Mouse (Mus musculus) urinary bladder, postnatal 4 days (tissue): Measurements from ENCODE around the gene Mospd3.

Experiments used
- DNase-seq, 2 experiments: peaks; one replicate each; pipeline ENCODE4 v3.0.0; 2021 to 2022; ENCODE audit warnings: low spot score in 2 of 2

The Mospd3 gene

DNA sequence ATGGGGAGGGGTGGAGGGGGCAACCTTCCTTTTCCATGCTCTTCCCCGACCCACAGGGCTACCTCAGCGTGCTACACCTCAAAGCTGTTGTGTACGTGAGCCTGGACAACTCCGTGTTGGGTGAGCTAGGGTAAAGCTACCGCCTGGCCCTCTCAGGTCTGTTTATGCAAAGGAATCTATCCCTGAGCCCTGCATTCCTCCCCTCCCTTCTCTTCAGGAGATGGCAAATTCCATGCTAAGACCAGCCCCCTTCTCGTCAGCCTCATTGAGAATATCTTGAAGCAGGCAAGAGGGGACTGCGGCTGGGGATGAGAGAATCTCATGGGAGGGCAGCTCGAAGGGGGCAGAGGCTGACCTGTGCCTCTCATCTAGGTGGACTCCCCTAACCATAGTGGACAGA, 18.2 kb downstream of the Mospd3 start:
- no peak for DNase-seq

DNA sequence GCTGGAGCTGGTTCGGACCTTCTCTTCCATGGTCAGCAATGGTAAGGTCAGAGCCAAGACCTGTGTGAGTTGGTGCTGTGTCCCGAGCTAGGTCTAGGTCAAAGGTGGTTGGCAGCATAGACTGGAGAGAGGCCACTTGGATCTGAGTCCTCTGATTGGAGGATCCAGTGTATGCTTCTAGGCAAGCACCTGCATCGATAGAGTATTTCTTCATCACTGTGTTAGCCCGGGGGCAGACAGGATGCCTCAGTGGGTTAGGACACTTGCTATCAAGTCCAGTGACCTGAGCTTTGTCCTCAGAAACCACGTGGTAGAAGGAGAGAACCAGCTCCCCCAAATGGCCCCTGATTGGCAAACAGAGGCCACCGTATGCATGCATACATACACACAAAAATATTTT, 20.6 kb downstream of the Mospd3 start:
- DNase-seq = no peak

DNA sequence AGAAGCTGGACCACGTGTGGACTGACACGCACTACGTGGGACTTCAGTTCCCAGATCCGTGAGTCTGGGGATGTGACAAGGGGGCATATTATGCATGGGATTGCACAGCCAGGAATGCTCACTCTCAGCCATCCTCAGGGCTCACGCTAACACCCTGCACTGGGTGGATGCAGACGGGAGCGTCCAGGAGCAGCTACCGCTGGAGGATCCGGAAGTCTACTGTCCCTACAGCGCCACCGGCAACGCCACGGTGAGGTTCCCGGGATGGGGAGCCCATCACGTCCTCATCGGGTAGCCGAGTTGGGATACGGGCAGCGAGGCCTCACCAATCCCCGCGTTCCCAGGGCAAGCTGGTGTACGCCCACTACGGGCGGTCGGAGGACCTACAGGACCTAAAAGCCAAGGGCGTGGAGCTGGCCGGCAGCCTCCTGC, 26.4 kb downstream of the Mospd3 start:
- no peak for DNase-seq

DNA sequence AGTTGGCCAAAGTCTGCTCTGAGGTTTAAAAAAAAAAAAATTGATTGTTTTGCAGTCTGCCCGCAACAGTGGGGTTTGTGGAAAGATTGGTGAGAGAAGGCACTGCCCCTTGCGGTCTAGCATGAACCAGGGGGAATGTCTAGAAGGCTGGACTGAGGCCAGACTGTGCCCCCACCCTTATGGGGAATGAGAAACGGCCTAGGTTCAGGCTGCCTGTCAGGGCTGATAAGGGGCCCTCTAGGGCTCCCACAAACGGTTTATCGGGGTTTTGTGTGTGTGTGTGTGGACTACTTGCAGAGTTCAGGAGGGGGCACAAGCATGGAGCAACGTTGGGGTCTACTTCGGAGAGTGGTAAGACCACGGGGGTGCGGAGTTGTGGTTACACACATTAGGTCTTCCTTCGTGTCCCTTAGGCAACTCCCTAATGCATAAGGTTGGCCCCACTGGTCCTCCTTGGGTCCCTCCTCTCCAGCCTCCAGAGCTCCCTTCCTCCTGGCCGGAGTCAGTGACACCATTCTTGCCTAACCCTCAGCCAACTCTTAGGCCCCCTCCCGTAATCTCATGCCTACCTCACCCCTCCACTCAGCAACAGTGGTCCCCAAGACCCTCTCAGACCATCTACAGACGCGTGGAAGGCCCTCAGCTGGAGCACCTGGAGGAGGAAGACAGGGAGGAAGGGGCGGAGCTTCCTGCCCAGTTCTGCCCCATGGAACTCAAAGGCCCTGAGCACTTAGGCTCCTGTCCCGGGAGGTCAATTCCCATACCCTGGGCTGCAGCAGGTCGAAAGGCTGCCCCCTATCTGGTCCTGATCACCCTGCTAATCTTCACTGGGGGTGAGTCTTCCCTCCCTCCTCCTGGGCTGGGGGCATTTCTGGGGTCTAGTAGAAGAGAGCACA, 29.9 kb downstream of the Mospd3 start:
- no peak for DNase-seq

DNA sequence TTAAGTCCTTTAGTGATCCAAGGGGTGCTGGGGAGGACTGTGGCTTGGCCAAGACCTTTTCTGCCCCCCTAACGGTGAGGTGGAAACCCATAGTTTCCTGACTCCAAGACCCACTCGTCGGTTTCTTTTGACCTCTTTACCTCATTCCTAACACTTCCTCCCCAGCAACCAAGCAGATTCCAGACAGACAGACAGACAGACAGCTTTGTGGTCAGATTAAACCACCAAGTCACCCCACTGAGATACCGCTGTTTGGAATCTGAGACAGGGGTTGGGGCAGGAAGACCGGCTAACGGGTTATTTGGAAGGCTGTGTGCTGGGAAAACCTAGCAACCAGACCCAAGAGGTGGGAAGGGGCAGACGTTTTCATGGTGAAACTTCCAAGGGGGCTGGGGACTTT, 30.7 kb downstream of the Mospd3 start:
- no peak for DNase-seq

DNA sequence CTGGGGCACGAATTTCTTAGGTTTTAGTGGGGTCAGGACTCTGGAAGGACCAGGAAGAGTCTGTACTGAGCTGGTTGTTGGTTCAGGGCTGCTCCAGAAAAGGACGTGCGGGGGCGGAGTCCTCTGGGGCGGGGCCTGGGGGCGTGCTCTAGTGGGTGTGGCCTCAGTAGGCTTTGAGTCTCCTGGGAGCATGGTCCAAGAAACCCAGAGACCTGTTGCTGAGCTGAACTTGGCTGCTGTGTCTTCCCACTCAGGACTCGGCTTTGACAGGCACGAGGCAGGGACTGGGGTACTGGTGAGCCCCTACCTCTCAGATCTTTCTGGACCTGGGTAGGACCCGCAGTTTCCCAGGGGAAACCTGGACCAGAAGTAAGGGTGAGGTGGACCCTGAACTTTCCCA, 31.2 kb downstream of the Mospd3 start, which contains the start of gene Tfr2:
Tfr2 (plus strand) TSS at position 176 of the 400 bp plus-strand sequence.
- no peak for DNase-seq

DNA sequence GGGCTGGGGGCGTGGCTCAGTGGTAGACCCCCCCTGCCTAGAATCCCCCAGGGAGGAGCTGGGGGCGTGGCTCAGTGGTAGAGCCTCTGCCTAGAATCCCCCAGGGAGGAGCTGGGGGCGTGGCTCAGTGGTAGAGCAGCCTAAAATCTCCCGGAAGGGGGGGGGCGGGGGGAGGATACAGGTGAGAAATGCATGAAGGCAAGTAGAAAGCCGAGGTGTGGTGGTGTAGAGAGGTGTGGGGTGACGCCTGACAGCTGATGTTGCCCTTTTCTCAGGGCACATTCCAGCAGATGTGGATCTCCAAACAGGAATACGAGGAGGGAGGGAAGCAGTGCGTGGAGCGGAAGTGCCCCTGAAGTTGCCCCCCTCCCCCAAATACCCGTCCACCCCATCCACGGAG, 31.8 kb downstream of the Mospd3 start:
- no peak for DNase-seq

DNA sequence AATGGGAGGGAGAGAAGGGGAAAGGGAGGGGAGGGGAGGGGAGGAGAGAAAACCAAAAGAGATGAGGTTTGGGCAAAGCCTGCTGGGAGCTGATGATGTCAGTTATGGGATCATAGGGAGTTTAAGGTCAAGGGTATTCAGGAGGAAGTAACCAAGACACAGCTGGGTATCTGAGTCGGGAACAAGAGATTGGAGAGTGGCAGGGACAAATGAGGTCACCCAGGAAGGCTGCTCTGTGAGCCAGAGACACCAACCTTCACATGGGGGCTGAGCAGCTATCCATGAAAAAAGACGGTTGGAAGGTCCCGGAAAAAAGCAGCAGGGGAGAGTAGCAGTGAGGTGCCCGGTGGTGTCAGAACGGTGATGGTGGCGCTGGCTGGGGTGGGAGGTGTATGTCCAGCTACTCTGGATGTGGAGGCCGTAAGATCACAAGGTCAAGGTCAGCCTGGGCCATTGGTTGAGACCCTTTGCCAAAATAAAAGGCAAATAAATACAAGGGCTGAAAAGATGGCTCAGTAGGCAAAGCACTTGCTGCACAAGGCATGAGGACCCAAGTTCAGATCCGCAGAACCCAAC, 32.5 kb downstream of the Mospd3 start:
- DNase-seq = no peak

DNA sequence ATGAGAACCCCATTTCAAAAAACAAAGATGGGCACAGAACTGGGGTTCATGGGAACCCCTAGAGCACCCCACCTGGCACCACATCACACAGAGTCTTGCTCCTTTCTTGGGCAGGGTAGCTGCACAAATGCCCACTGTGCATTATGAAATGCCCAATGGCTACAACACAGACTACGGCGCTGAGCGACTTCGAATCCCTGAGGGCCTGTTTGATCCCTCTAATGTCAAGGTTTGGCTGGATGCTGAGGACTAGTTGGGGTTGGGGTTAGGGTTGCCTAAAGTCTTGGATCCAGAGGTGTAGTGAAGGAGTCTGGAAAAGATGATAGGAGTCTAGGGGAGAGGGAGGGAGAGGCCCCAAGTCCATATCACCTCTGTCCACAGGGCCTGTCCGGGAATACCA, 34.4 kb downstream of the Mospd3 start:
- no peak for DNase-seq

DNA sequence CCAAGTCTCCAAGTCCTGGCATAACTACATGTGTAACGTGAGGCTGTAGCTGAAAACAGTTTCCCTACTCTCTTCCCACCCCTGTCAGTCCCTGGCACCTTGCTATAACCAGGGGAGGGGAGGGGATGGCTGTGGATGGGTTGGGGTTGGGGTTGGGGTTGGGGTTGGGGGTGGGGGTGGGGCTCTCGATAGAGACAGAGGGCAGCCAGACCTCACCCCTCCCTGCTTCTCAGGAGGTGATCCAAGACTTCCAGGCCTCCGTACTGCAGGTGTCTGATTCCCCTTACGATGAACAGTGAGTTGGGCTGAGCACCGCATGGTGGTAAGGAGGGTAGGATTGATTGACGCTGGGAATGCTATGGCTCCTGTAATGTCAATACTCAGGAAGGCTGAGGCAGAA, 35.1 kb downstream of the Mospd3 start:
- DNase-seq = no peak

DNA sequence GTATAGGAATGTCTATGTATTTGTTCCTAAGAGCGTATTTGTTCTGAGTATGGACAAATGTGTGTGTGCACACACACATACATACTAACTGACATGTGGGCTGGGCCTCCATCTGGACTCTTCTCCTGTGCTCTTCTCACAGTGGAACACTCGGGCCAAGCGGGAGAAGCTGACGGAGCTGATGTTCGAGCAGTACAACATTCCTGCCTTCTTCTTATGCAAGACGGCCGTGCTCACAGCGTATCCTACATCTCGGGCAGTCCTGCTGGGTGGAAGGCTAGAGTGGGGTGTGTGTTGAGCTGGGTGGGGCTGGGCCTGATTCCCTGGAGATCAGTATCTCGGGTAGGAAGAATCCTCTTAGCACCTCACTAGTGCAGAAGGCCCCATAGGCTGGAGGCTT, 37.9 kb downstream of the Mospd3 start:
- no peak for DNase-seq

DNA sequence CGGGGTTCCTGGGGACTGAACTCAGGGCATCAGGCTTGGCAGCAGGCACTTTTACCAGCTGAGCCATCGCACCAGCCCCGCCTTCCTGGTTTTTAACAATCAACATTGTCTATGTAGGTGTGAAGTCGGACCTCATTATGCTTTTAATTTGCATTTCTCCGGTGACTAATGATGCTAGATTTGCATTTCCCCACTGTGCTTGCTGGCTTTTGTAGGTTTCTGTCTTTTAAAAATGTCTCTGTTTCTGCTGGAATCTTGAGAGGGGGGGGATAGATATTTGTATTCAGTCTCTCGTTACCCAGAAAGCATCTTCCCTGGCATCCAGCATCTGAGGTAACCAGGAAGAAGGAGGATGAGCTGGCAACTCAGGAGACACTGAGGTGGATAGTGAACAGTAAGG, 39.3 kb downstream of the Mospd3 start:
- DNase-seq = no peak

DNA sequence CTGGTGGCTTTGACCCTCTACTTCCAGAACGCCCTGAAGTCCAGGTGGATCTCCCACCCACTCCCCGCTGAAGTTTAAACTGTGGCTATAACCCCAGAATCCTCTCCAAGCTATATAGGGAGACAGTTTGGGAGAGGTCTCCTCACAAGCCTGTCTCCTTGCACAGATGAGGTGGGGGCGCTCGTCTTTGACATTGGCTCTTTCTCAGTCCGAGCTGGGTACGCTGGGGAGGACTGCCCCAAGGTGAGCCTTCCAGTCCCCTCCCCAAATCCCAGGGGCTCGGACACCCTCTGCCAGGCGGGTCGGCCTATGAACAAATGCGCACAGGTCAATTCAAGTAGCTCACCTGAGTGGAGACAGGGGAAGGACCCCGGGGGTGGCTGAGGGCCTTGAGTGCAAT, 47.0 kb downstream of the Mospd3 start:
- no peak for DNase-seq

DNA sequence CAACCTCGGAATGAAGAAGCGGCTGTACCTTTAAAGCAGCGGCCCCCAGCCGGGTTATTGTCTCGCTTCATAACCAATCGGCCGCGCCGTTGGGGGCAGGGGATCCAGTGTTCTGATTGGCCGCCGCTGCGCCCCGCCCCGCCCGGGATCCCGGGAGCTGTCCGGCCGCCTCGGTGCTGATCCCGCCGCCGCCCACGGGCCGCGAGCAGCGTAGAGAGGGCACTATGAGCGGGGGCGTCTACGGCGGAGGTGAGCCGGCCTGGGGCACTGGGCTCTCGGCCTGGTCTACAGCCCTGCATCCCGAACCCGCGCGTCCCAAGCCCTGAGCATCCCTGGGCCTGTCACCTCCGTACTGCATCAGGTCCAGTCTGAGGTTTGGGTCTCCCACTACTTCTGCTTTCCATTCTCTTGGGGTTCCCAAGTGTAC, 47.4 kb downstream of the Mospd3 start, which contains the start of gene Actl6b:
Actl6b (plus strand) TSS at position 107 of the 427 bp plus-strand sequence.
- peak; percentile 68 to 78 for DNase-seq

DNA sequence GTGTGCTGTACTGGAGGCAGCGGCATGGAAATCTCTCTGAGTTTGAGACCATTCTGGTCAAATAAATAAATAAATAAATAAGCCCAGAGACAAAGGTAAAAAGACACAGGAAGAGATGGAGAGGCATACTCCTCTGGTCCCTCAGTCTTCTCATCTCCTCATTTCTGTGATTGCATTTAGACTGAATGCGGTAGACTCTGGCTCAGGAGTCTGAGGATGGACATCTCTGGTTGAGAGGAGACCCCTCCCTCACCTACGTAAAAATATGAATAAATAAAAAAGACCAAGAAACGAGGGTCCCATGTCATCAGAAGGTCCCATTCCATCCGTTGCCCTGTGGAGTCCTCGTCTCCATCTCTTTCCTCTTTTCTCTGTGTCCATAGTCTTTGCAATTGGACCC, 47.9 kb downstream of the Mospd3 start:
- no peak for DNase-seq

DNA sequence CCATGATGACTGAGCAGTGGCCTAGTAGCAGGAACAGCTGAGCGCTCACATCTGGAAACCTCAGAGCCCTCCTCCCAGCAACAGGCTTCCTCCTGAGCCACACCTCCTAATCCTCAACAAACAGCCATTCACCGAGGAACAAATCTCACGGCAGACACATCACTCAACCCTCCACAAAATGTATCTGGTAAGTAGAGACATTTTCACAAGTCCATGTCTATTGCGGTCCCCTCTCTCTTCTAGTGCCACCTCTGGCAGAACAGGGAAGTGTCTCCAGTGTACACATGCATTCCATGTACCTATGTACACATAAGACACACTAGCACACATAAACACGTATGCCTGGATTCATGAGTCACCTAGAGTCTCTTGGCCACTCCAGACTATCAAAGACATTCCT, 49.7 kb downstream of the Mospd3 start:
- DNase-seq = peak in 1 of 2 experiments; percentile 36

DNA sequence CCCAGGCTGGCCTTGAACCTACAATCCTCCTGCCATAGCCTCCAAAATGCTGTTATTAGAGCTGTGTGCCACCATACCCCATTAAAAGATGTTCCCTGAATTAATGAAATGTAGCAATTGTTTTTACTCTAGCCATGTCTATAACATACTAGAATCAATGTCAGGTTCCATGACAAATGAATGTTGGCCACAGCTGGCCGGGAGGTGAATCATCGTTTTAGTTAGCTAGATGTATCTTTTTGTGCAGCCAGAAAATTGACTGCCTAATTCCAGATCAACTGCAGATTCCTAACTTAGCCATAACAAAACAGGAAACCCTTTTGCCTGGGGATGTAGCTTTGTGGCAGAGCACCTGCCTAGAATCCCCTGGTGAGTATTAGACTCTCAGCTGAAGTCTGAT, 51.0 kb downstream of the Mospd3 start:
- DNase-seq = no peak
